ENCODE assay signal across 36 mouse cellular contexts in genomic region chr5:97876895-97877294, GRCm38 (mm10).
"Had no signal": no experiment of that assay in that cellular context is flagged by ENCODE, and none has a peak within 500 bp of the region (broad histone marks: within the 10 kb centered on the region; RNA-seq: fewer than 3 reads in every experiment).

No protein-coding gene starts in this region.

- H3K4me2 ChIP-seq: heart, embryonic 11.5 days; heart, embryonic 12.5 days; heart, embryonic 13.5 days; heart, embryonic 15.5 days; hindbrain, embryonic 12.5 days; hindbrain, embryonic 13.5 days; hindbrain, embryonic 14.5 days; hindbrain, embryonic 15.5 days; intestine, embryonic 15.5 days; kidney, embryonic 15.5 days had no signal

- H3K27me3 ChIP-seq: heart, embryonic 12.5 days; heart, embryonic 13.5 days; heart, embryonic 15.5 days; hindbrain, embryonic 12.5 days; hindbrain, embryonic 13.5 days; hindbrain, embryonic 15.5 days; intestine, embryonic 15.5 days; kidney, embryonic 15.5 days had no signal

- H3K9me3 ChIP-seq: heart, embryonic 10.5 days; heart, embryonic 12.5 days; heart, embryonic 15.5 days; hindbrain, embryonic 10.5 days; hindbrain, embryonic 12.5 days; hindbrain, embryonic 13.5 days; intestine, embryonic 15.5 days; kidney, embryonic 15.5 days had no signal

- H3K36me3 ChIP-seq: heart, embryonic 10.5 days; heart, embryonic 12.5 days; heart, embryonic 13.5 days; heart, embryonic 15.5 days; hindbrain, embryonic 10.5 days; hindbrain, embryonic 12.5 days; hindbrain, embryonic 13.5 days; hindbrain, embryonic 15.5 days; intestine, embryonic 15.5 days; kidney, embryonic 15.5 days had no signal

- DNase-seq: heart, adult 18-20 months; heart, adult 2 months; heart, postnatal 10 days; heart, postnatal 14 days; heart, postnatal 36 days; heart, postnatal 4 days; kidney, adult 11 months; kidney, adult 18-20 months; kidney, adult 2 months; kidney, adult 8-10 months; kidney, adult 9 months; kidney, postnatal 10 days; kidney, postnatal 14 days; kidney, postnatal 25 days; kidney, postnatal 36 days; kidney, postnatal 4 days; layer of hippocampus, adult 9-11 months had no signal

- H3K27ac ChIP-seq: heart, adult 2 months; heart, embryonic 10.5 days; heart, embryonic 13.5 days; heart, embryonic 15.5 days; hindbrain, embryonic 10.5 days; hindbrain, embryonic 12.5 days; hindbrain, embryonic 13.5 days; hindbrain, embryonic 14.5 days; hindbrain, embryonic 15.5 days; hindbrain, postnatal 0 days; intestine, embryonic 15.5 days; kidney, embryonic 15.5 days; kidney, postnatal 0 days; layer of hippocampus, adult 2 months had no signal

- H3K4me3 ChIP-seq: heart, adult 2 months; heart, embryonic 10.5 days; heart, embryonic 12.5 days; heart, embryonic 13.5 days; heart, embryonic 15.5 days; hindbrain, embryonic 10.5 days; hindbrain, embryonic 12.5 days; hindbrain, embryonic 13.5 days; hindbrain, embryonic 15.5 days; intestine, embryonic 15.5 days; kidney, embryonic 15.5 days; layer of hippocampus, adult 2 months had no signal

- ATAC-seq: hindbrain, embryonic 16.5 days; hindbrain, postnatal 0 days; inflammation-experienced regulatory T-cells, adult 6 months; intestine, embryonic 15.5 days; intestine, embryonic 16.5 days; intestine, postnatal 0 days had no signal

- H3K9ac ChIP-seq: heart, embryonic 12.5 days; heart, embryonic 13.5 days; heart, embryonic 15.5 days; hindbrain, embryonic 12.5 days; hindbrain, embryonic 13.5 days; hindbrain, embryonic 14.5 days; hindbrain, embryonic 15.5 days; intestine, embryonic 15.5 days; kidney, embryonic 15.5 days had no signal

- H3K4me1 ChIP-seq: heart, embryonic 10.5 days; heart, embryonic 12.5 days; heart, embryonic 15.5 days; hindbrain, embryonic 12.5 days; hindbrain, embryonic 13.5 days; hindbrain, embryonic 15.5 days; intestine, embryonic 15.5 days; kidney, embryonic 15.5 days had no signal
